Mouse (Mus musculus): ENCODE measurements at regions not wholly inside any gene's neighbourhood (a gene's known extent, or its start where the extent isn't known, plus 50 kb on each side); places are given as distances from the start of the nearest gene placed in this dataset.

- H3K4me1 ChIP-seq (ENCODE audit: control insufficient read depth, insufficient read depth, low read length), result no peaks in the 10 kb centered on the region
- ATAC-seq, result no peak
- H3K27me3 ChIP-seq (replicated peaks; ENCODE audit: control insufficient read depth, insufficient read depth, low read length), result no peaks in the 10 kb centered on the region
- H3K9ac ChIP-seq (ENCODE audit: low read length), result no peak overlapping the region
- H3K4me2 ChIP-seq (ENCODE audit: low read length), result no peak overlapping the region
- H3K36me3 ChIP-seq (ENCODE audit: control insufficient read depth, insufficient read depth, low read length), result no peaks in the 10 kb centered on the region
- H3K4me3 ChIP-seq (ENCODE audit: low read depth, low read length), result no peak overlapping the region
- WGBS, result 89% methylated on average over 5 of the region's 5 CpGs
- no peaks in the 10 kb centered on the region for H3K9me3 ChIP-seq (replicated peaks; ENCODE audit: control insufficient read depth, low read length)
- H3K27ac ChIP-seq (ENCODE audit: low read depth, low read length), result no peak overlapping the region
- DNase-seq (ENCODE audit: low spot score), result no peak
Measured at GRCm38 (mm10) chr4:69346979-69347465, 392.8 kb upstream of the Brinp1 start.

- WGBS, result 26% methylated on average over 3 of the region's 3 CpGs
- H3K9ac ChIP-seq (ENCODE audit: low read length), result no peak overlapping the region
- H3K4me1 ChIP-seq (ENCODE audit: control insufficient read depth, insufficient read depth, low read length), result no peaks in the 10 kb centered on the region
- no peaks in the 10 kb centered on the region for H3K36me3 ChIP-seq (ENCODE audit: control insufficient read depth, insufficient read depth, low read length)
- no peak overlapping the region for H3K27ac ChIP-seq (ENCODE audit: low read depth, low read length)
- no peaks in the 10 kb centered on the region for H3K27me3 ChIP-seq (replicated peaks; ENCODE audit: control insufficient read depth, insufficient read depth, low read length)
- no peak for ATAC-seq
- no peak overlapping the region for H3K4me3 ChIP-seq (ENCODE audit: low read depth, low read length)
- H3K4me2 ChIP-seq (ENCODE audit: low read length), result no peak overlapping the region
- H3K9me3 ChIP-seq (replicated peaks; ENCODE audit: control insufficient read depth, low read length), result no peaks in the 10 kb centered on the region
- peak; percentile 9 for DNase-seq (ENCODE audit: low spot score)
Measured at GRCm38 (mm10) chr4:69327606-69328005, 373.4 kb upstream of the Brinp1 start.
